Mouse (Mus musculus): Measurements from ENCODE around the gene Gspt1. TPM values are rescaled to one million over a fixed set of nuclear protein-coding genes. Genes with fewer than 3 reads are reported as not detected.

Gene Gspt1
- total RNA-seq (2023) = 72.0 to 84.6 TPM (median 75.6 TPM) in 4 replicates

GRCm38 (mm10) chr16:11253898-11254722 lies at the start of gene Gspt1:
Gspt1 (minus strand) TSS chr16:11254325.

GRCm38 (mm10) chr16:11202571-11203554 lies 51.3 kb downstream of the Gspt1 start, which contains the start of gene Rsl1d1:
Rsl1d1 (minus strand) TSS chr16:11203331.

GRCm38 (mm10) chr16:11176208-11176883 lies 77.8 kb downstream of the Gspt1 start, which contains the start of gene Zc3h7a:
Zc3h7a (minus strand) TSS chr16:11176393.

Other genes with a start within 250 kb of the Gspt1 start
- 220 to 247 TPM (median 241 TPM) in 4 replicates for gene Snn, start 193.4 kb downstream of the Gspt1 start, total RNA-seq (2023)
- gene Litaf, start 188.2 kb downstream of the Gspt1 start, total RNA-seq (2023) = 30.8 to 35.9 TPM (median 33.4 TPM) in 4 replicates
- 58.4 to 76.6 TPM (median 61.6 TPM) in 4 replicates for gene Txndc11, start 119.7 kb downstream of the Gspt1 start, total RNA-seq (2023)
- gene Zc3h7a, start 77.9 kb downstream of the Gspt1 start, total RNA-seq (2023) = 299 to 353 TPM (median 318 TPM) in 4 replicates
- gene Rsl1d1, start 51.0 kb downstream of the Gspt1 start, total RNA-seq (2023) = 83.2 to 95.2 TPM (median 88.7 TPM) in 4 replicates
- 0.97 TPM in 1 of 4 replicates, not detected in the others for gene Tnfrsf17, start 59.5 kb upstream of the Gspt1 start, total RNA-seq (2023)
- gene Snx29, start 68.6 kb upstream of the Gspt1 start, total RNA-seq (2023) = 139 to 166 TPM (median 158 TPM) in 4 replicates